Mouse (Mus musculus) bone marrow macrophage, adult 2 months (primary cell): ENCODE data around the gene Akap2.

Experiments
- CTCF ChIP-seq: IDR thresholded peaks from 2 replicates; pipeline ENCODE4 v1.5.1; 2012; ENCODE audit warnings: low read depth, mild to moderate bottlenecking, low read length, moderate library complexity
- POLR2A ChIP-seq: IDR thresholded peaks from 2 replicates; pipeline ENCODE4 v1.6.1; 2012; ENCODE audit warnings: mild to moderate bottlenecking, low read depth, low read length, borderline replicate concordance

GRCm38 (mm10) chr4:57794547-57794946 lies 77.1 kb downstream of the Akap2 start:
- no peak for TF ChIP-seq CTCF
- TF ChIP-seq POLR2A: no peak
